Mouse (Mus musculus): ENCODE results near the gene Pax5. TPM values are rescaled to one million over a fixed set of nuclear protein-coding genes. Genes with fewer than 3 reads are reported as not detected.

The Pax5 gene
- total and polyA plus RNA-seq, 3 experiments: 0.68 to 1.5 (median 1.1) TPM

- Histone ChIP-seq H3K4me1 (ENCODE audit: control insufficient read depth, insufficient read depth, low read length) (no peaks in the 10 kb centered on the region), H3K79me2 (replicated peaks; ENCODE audit: control insufficient read depth, insufficient read depth, low read length) (no peaks in the 10 kb centered on the region), H3K9ac (ENCODE audit: low read depth, low read length) (no peak overlapping the region), H3K27me3 (ENCODE audit: control insufficient read depth, insufficient read depth, low read length) (no peaks in the 10 kb centered on the region), H3K36me3 (ENCODE audit: control insufficient read depth, insufficient read depth, low read length) (no peaks in the 10 kb centered on the region), H3K4me3 (no peak overlapping the region), H3K27ac (no peak overlapping the region)
- DNase-seq: no peak
- TF ChIP-seq POLR2A (IDR thresholded peaks at IDR 0.05; ENCODE audit: insufficient read depth, low read depth, low read length) (no peak), EP300 (IDR thresholded peaks at IDR 0.05; ENCODE audit: insufficient read depth, low read depth, low read length) (no peak), CTCF (IDR thresholded peaks at IDR 0.05) (no peak)
- WGBS: 80% methylated on average over 10 of the region's 10 CpGs
- intact Hi-C loops (cut with DNase I): loop anchor here (10.0 kb wide), 1 partner anchor 394 kb away; no protein-coding TSS in a partner anchor
Observed at GRCm38 (mm10) chr4:44569138-44569537, 141.1 kb downstream of the Pax5 start.

GRCm38 (mm10) chr4:44568666-44569065 is 141.6 kb downstream of the Pax5 start:
- no peaks in the 10 kb centered on the region for H3K79me2 ChIP-seq (replicated peaks; ENCODE audit: control insufficient read depth, insufficient read depth, low read length)
- no peak overlapping the region for H3K4me3 ChIP-seq
- TF ChIP-seq EP300 (IDR thresholded peaks at IDR 0.05; ENCODE audit: insufficient read depth, low read depth, low read length) (no peak), POLR2A (IDR thresholded peaks at IDR 0.05; ENCODE audit: insufficient read depth, low read depth, low read length) (no peak), CTCF (IDR thresholded peaks at IDR 0.05) (no peak)
- H3K27me3 ChIP-seq (ENCODE audit: control insufficient read depth, insufficient read depth, low read length): no peaks in the 10 kb centered on the region
- H3K9ac ChIP-seq (ENCODE audit: low read depth, low read length): no peak overlapping the region
- H3K36me3 ChIP-seq (ENCODE audit: control insufficient read depth, insufficient read depth, low read length): no peaks in the 10 kb centered on the region
- WGBS: 78% methylated on average over 10 of the region's 10 CpGs
- no peak for DNase-seq
- no peak overlapping the region for H3K27ac ChIP-seq
- no peaks in the 10 kb centered on the region for H3K4me1 ChIP-seq (ENCODE audit: control insufficient read depth, insufficient read depth, low read length)
- intact Hi-C loops (cut with DNase I): loop anchor here (10.0 kb wide), 1 partner anchor 394 kb away; no protein-coding TSS in a partner anchor

- intact Hi-C loops (cut with DNase I): loop anchor here (10.0 kb wide), 1 partner anchor 392 kb away; no protein-coding TSS in a partner anchor
- TF ChIP-seq CTCF (IDR thresholded peaks at IDR 0.05) (no peak), EP300 (IDR thresholded peaks at IDR 0.05; ENCODE audit: insufficient read depth, low read depth, low read length) (no peak), POLR2A (IDR thresholded peaks at IDR 0.05; ENCODE audit: insufficient read depth, low read depth, low read length) (no peak)
- H3K9ac ChIP-seq (ENCODE audit: low read depth, low read length): no peak overlapping the region
- H3K79me2 ChIP-seq (replicated peaks; ENCODE audit: control insufficient read depth, insufficient read depth, low read length): no peaks in the 10 kb centered on the region
- H3K27me3 ChIP-seq (ENCODE audit: control insufficient read depth, insufficient read depth, low read length): no peaks in the 10 kb centered on the region
- no peak overlapping the region for H3K4me3 ChIP-seq
- no peaks in the 10 kb centered on the region for H3K36me3 ChIP-seq (ENCODE audit: control insufficient read depth, insufficient read depth, low read length)
- WGBS: 44% methylated on average over 8 of the region's 8 CpGs
- no peaks in the 10 kb centered on the region for H3K4me1 ChIP-seq (ENCODE audit: control insufficient read depth, insufficient read depth, low read length)
- no peak overlapping the region for H3K27ac ChIP-seq
- DNase-seq: no peak
Observed at GRCm38 (mm10) chr4:44566401-44566800, 143.9 kb downstream of the Pax5 start.

- H3K27me3 ChIP-seq (ENCODE audit: control insufficient read depth, insufficient read depth, low read length): no peaks in the 10 kb centered on the region
- no peak overlapping the region for H3K9ac ChIP-seq (ENCODE audit: low read depth, low read length)
- TF ChIP-seq POLR2A (IDR thresholded peaks at IDR 0.05; ENCODE audit: insufficient read depth, low read depth, low read length): no peak
- no peak for TF ChIP-seq CTCF (IDR thresholded peaks at IDR 0.05)
- no peak for TF ChIP-seq EP300 (IDR thresholded peaks at IDR 0.05; ENCODE audit: insufficient read depth, low read depth, low read length)
- no peaks in the 10 kb centered on the region for H3K79me2 ChIP-seq (replicated peaks; ENCODE audit: control insufficient read depth, insufficient read depth, low read length)
- H3K36me3 ChIP-seq (ENCODE audit: control insufficient read depth, insufficient read depth, low read length): no peaks in the 10 kb centered on the region
- H3K4me1 ChIP-seq (ENCODE audit: control insufficient read depth, insufficient read depth, low read length): no peaks in the 10 kb centered on the region
- intact Hi-C loops (cut with DNase I): loop anchor here (10.0 kb wide), 1 partner anchor 391 kb away; no protein-coding TSS in a partner anchor
- DNase-seq: no peak
- H3K4me3 ChIP-seq: no peak overlapping the region
- H3K27ac ChIP-seq: no peak overlapping the region
- WGBS: 71% methylated on average over 12 of the region's 12 CpGs
Observed at GRCm38 (mm10) chr4:44565126-44566082, 144.9 kb downstream of the Pax5 start.

- no peaks in the 10 kb centered on the region for H3K79me2 ChIP-seq (replicated peaks; ENCODE audit: control insufficient read depth, insufficient read depth, low read length)
- no peaks in the 10 kb centered on the region for H3K4me1 ChIP-seq (ENCODE audit: control insufficient read depth, insufficient read depth, low read length)
- no peaks in the 10 kb centered on the region for H3K27me3 ChIP-seq (ENCODE audit: control insufficient read depth, insufficient read depth, low read length)
- no peak overlapping the region for H3K9ac ChIP-seq (ENCODE audit: low read depth, low read length)
- H3K27ac ChIP-seq: no peak overlapping the region
- H3K4me3 ChIP-seq: no peak overlapping the region
- no peaks in the 10 kb centered on the region for H3K36me3 ChIP-seq (ENCODE audit: control insufficient read depth, insufficient read depth, low read length)
- intact Hi-C loops (cut with DNase I): loop anchor here (10.0 kb wide), 1 partner anchor 390 kb away; no protein-coding TSS in a partner anchor
- peak; percentile 94 for TF ChIP-seq CTCF (IDR thresholded peaks at IDR 0.05)
- no peak for TF ChIP-seq POLR2A (IDR thresholded peaks at IDR 0.05; ENCODE audit: insufficient read depth, low read depth, low read length)
- 9% methylated on average over 10 of the region's 10 CpGs for WGBS
- DNase-seq: peak; percentile 56 to 74
Observed at GRCm38 (mm10) chr4:44564602-44565001, 145.7 kb downstream of the Pax5 start.

GRCm38 (mm10) chr4:44560956-44561355 is 149.3 kb downstream of the Pax5 start:
- Histone ChIP-seq H3K4me3 (no peak overlapping the region), H3K27me3 (ENCODE audit: control insufficient read depth, insufficient read depth, low read length) (peaks cover 2% of the 10 kb centered on the region; the same call in 1 of the 2 replicates), H3K79me2 (replicated peaks; ENCODE audit: control insufficient read depth, insufficient read depth, low read length) (no peaks in the 10 kb centered on the region), H3K27ac (no peak overlapping the region), H3K36me3 (ENCODE audit: control insufficient read depth, insufficient read depth, low read length) (no peaks in the 10 kb centered on the region), H3K9ac (ENCODE audit: low read depth, low read length) (no peak overlapping the region), H3K4me1 (ENCODE audit: control insufficient read depth, insufficient read depth, low read length) (no peaks in the 10 kb centered on the region)
- WGBS: 60% methylated on average over 8 of the region's 8 CpGs
- DNase-seq: no peak
- TF ChIP-seq EP300 (IDR thresholded peaks at IDR 0.05; ENCODE audit: insufficient read depth, low read depth, low read length) (no peak), POLR2A (IDR thresholded peaks at IDR 0.05; ENCODE audit: insufficient read depth, low read depth, low read length) (no peak), CTCF (IDR thresholded peaks at IDR 0.05) (no peak)
- intact Hi-C loops (cut with DNase I): loop anchor here (10.0 kb wide), 1 partner anchor 386 kb away; no protein-coding TSS in a partner anchor

All from heart, adult 2 months (tissue).